ENCODE assay signal across 8 mouse cellular contexts in the genomic region with DNA sequence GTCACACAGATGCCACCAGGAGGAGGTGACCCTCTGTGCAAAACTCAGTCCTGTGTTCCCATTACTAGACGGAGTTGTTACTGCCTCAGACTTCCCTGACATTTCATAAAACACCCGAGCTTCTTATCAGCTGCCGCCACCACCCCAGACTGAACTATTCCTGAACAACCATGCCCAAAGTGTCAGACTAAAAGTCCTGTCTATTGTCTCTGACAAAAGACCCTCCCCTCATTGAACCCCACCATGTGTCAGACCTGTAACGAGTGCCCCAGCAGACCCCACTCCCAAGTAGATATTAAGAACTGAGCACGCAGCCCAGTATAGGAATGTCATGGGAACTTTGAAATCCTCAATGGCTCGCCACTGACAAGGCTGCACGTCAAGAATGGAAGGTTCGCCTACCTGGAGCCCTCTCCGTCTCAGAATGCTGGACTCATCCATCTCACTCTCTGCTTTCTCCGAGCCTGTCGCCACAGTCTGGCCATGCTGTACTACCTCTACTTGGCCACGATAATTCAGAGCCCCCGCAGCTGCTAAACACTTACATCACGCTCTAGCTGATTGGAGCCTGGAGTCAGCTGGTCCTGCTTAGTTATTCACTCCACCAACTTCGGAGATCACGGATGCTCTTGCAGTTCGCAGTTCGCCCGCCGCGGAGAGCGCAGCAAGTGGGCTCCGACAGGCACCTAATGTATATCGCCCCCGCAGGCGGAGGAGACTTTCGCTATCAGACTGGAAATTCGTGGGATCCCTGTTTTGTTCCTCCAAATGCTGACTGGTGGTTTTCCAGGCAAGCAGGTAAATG.
A peak's percentile ranks its signal among the peaks of the same experiment; 100 is the strongest.
DNase-seq lines count a peak whose midpoint lies in the region; ATAC-seq and TF ChIP-seq lines count a peak whose summit lies in the region.

No protein-coding gene starts in this region.

- peak overlapping the region; percentile 31 for H3K9ac ChIP-seq in embryonic facial prominence, embryonic 12.5 days

- H3K27ac ChIP-seq in embryonic facial prominence, embryonic 12.5 days: no peak overlapping the region
- H3K27ac ChIP-seq in small intestine, adult 2 months (ENCODE audit: insufficient read depth, low read depth, low read length): no peak overlapping the region

- H3K4me3 ChIP-seq in embryonic facial prominence, embryonic 12.5 days: peak overlapping the region; percentile 36
- H3K4me3 ChIP-seq in small intestine, adult 2 months (ENCODE audit: low read depth, low read length): peak overlapping the region; percentile 57

- no peaks in the 10 kb centered on the region for H3K36me3 ChIP-seq in embryonic facial prominence, embryonic 12.5 days
- H3K36me3 ChIP-seq in small intestine, adult 2 months (ENCODE audit: control insufficient read depth, insufficient read depth, low read length): no peaks in the 10 kb centered on the region

- intact Hi-C loops in left cerebral cortex, postnatal 36 days (cut with DNase I): no loop called here

- H3K27me3 ChIP-seq in embryonic facial prominence, embryonic 12.5 days: peaks cover 21% of the 10 kb centered on the region
- 0 out of 2 replicates have a peak, but pooled peaks cover 12% of the 10 kb centered on the region for H3K27me3 ChIP-seq in small intestine, adult 2 months (ENCODE audit: control insufficient read depth, insufficient read depth, low read length)

- peaks cover 10% of the 10 kb centered on the region for H3K4me1 ChIP-seq in embryonic facial prominence, embryonic 12.5 days
- H3K4me1 ChIP-seq in small intestine, adult 2 months (ENCODE audit: control insufficient read depth, insufficient read depth, insufficient read length, low read length): peaks cover 4% of the 10 kb centered on the region

- no peak for TF ChIP-seq CTCF in small intestine, adult 2 months (IDR thresholded peaks at IDR 0.05; ENCODE audit: extremely low read depth, insufficient read length, insufficient replicate concordance, low read depth, low read length)

- ATAC-seq in embryonic facial prominence, embryonic 12.5 days (ENCODE audit: insufficient number of reproducible peaks, insufficient read depth, low FRiP score, low TSS enrichment): peak; percentile 81
- ATAC-seq in megakaryocyte progenitor cell, adult 5-6 weeks (replicated peaks; ENCODE audit: poor library complexity): peak; percentile 75

- DNase-seq in adrenal gland, adult (ENCODE audit: inconsistent age in 2 of 2, low spot score in 1 of 2): peak; percentile 45 to 80
- no peak for DNase-seq in adrenal gland, adult 8-10 months
- peak; percentile 60 for DNase-seq in heart, adult 8-10 months (ENCODE audit: low spot score)
- DNase-seq in kidney, adult 18-20 months: peak; percentile 35
- peak; percentile 77 for DNase-seq in left cerebral cortex, postnatal 36 days (ENCODE audit: low spot score in 2 of 2)

- 7% methylated on average over 28 of the region's 28 CpGs for WGBS in embryonic facial prominence, embryonic 12.5 days
- 4% methylated on average over 28 of the region's 28 CpGs for WGBS in small intestine, adult 2 months

- TF ChIP-seq POLR2A in small intestine, adult 2 months (IDR thresholded peaks at IDR 0.05; ENCODE audit: low read depth, low read length): no peak

- peak overlapping the region; percentile 73 for H3K4me2 ChIP-seq in embryonic facial prominence, embryonic 12.5 days (replicated peaks)

- no peaks in the 10 kb centered on the region for H3K9me3 ChIP-seq in embryonic facial prominence, embryonic 12.5 days
